Mouse (Mus musculus): Measurements from ENCODE around the gene Col11a1. TPM values are rescaled to one million over a fixed set of nuclear protein-coding genes. Genes with fewer than 3 reads are reported as not detected.

Col11a1 gene
- polyA plus RNA-seq, 1 experiment, result 0.25 TPM

DNA sequence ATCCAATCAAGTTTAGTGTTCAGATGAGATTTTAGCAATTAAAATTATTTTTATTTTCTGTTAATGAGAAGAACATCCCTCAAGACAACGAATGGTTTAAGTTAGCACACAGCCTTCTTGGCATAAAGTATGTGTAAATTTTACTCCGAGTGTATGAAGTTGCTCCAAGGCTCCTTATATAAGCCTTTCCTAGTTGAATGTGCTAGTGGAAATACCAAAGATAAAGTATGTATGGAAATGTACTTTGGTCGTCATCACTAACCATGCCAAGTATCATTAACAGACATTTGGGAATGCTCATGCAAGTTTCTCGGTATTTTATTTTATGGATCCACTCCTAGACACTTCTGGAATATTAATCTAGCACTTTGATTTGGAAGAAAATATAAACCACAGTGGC is 34.8 kb downstream of the Col11a1 start:
- Histone ChIP-seq H3K4me1 (ENCODE audit: control insufficient read depth, insufficient read depth, low read length) (no peaks in the 10 kb centered on the region), H3K27me3 (ENCODE audit: control insufficient read depth, insufficient read depth, low read length) (no peaks in the 10 kb centered on the region), H3K27ac (ENCODE audit: control insufficient read depth, insufficient read depth, low read depth, low read length) (no peak overlapping the region), H3K4me3 (ENCODE audit: control insufficient read depth, low read depth, low read length) (no peak overlapping the region), H3K36me3 (ENCODE audit: control insufficient read depth, insufficient read depth, low read length) (no peaks in the 10 kb centered on the region)
- TF ChIP-seq CTCF (IDR thresholded peaks at IDR 0.05; ENCODE audit: control insufficient read depth, insufficient read depth, insufficient replicate concordance, low read depth, low read length), result no peak
- TF ChIP-seq POLR2A (IDR thresholded peaks at IDR 0.05; ENCODE audit: control insufficient read depth, low read depth, low read length), result no peak

DNA sequence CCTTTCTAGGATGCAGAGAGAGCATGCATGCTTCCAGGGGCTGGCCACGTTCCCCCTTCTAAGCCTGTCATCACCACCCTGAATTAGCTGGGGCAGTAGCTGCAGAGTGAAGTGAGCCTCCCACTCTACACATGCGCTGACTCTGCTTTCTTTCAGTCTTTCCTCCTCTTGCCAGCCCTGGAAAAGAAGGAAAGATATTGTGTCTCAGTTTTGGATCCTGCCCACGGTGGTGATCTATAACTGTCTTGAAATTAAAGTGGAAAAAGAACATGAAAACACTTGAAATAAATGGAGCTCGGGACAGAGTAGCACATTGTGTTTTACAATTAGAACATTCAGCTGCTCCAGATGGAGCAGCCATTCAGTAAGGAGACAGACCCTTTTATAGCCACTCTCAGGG is 35.2 kb downstream of the Col11a1 start:
- no peak for TF ChIP-seq CTCF (IDR thresholded peaks at IDR 0.05; ENCODE audit: control insufficient read depth, insufficient read depth, insufficient replicate concordance, low read depth, low read length)
- no peak for TF ChIP-seq POLR2A (IDR thresholded peaks at IDR 0.05; ENCODE audit: control insufficient read depth, low read depth, low read length)
- no peaks in the 10 kb centered on the region for H3K27me3 ChIP-seq (ENCODE audit: control insufficient read depth, insufficient read depth, low read length)
- no peaks in the 10 kb centered on the region for H3K4me1 ChIP-seq (ENCODE audit: control insufficient read depth, insufficient read depth, low read length)
- no peak overlapping the region for H3K4me3 ChIP-seq (ENCODE audit: control insufficient read depth, low read depth, low read length)
- H3K27ac ChIP-seq (ENCODE audit: control insufficient read depth, insufficient read depth, low read depth, low read length), result no peak overlapping the region
- H3K36me3 ChIP-seq (ENCODE audit: control insufficient read depth, insufficient read depth, low read length), result no peaks in the 10 kb centered on the region

DNA sequence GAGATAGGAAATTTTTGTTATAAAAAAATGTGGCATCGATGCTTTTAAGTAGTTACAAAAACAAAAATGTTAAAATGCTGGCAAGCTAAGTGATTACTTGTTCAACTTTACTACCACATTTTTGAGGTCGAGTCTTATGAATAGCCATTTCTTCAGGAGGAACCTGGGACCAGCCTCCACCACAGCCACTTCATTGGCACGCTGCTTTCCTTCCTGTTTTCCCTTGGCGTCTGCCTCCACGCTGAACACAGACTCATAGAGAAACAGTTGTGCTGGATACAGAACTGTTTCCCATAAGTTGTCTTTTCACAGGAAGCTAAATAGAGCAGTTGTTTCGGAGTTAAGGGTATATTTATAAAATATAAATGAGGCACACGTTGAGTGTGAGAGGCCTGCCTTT is 69.0 kb downstream of the Col11a1 start:
- Histone ChIP-seq H3K4me1 (ENCODE audit: control insufficient read depth, insufficient read depth, low read length) (no peaks in the 10 kb centered on the region), H3K4me3 (ENCODE audit: control insufficient read depth, low read depth, low read length) (no peak overlapping the region), H3K27ac (ENCODE audit: control insufficient read depth, insufficient read depth, low read depth, low read length) (no peak overlapping the region), H3K27me3 (ENCODE audit: control insufficient read depth, insufficient read depth, low read length) (no peaks in the 10 kb centered on the region), H3K36me3 (ENCODE audit: control insufficient read depth, insufficient read depth, low read length) (no peaks in the 10 kb centered on the region)
- TF ChIP-seq POLR2A (IDR thresholded peaks at IDR 0.05; ENCODE audit: control insufficient read depth, low read depth, low read length) (no peak), CTCF (IDR thresholded peaks at IDR 0.05; ENCODE audit: control insufficient read depth, insufficient read depth, insufficient replicate concordance, low read depth, low read length) (no peak)

DNA sequence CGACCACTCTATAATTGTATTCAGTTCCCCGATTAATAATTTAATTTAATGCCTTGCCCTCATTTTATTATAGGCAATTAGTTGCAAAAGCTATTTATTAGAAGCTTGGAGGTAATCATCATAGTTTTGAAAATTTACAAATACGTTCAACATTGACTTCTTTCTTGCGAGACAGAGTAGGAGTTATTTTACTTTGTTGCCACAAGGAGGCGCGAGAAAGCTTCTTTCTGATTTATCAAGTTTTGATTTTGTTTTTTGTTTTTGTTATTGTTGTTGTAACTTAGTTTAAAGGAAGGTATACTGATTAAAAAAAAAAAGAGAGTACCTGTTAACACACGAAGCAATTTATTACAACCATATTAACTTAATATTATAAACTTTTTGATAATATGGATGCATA is 76.8 kb downstream of the Col11a1 start:
- Histone ChIP-seq H3K36me3 (ENCODE audit: control insufficient read depth, insufficient read depth, low read length) (no peaks in the 10 kb centered on the region), H3K27ac (ENCODE audit: control insufficient read depth, insufficient read depth, low read depth, low read length) (no peak overlapping the region), H3K4me1 (ENCODE audit: control insufficient read depth, insufficient read depth, low read length) (no peaks in the 10 kb centered on the region), H3K27me3 (ENCODE audit: control insufficient read depth, insufficient read depth, low read length) (no peaks in the 10 kb centered on the region), H3K4me3 (ENCODE audit: control insufficient read depth, low read depth, low read length) (no peak overlapping the region)
- no peak for TF ChIP-seq CTCF (IDR thresholded peaks at IDR 0.05; ENCODE audit: control insufficient read depth, insufficient read depth, insufficient replicate concordance, low read depth, low read length)
- no peak for TF ChIP-seq POLR2A (IDR thresholded peaks at IDR 0.05; ENCODE audit: control insufficient read depth, low read depth, low read length)

DNA sequence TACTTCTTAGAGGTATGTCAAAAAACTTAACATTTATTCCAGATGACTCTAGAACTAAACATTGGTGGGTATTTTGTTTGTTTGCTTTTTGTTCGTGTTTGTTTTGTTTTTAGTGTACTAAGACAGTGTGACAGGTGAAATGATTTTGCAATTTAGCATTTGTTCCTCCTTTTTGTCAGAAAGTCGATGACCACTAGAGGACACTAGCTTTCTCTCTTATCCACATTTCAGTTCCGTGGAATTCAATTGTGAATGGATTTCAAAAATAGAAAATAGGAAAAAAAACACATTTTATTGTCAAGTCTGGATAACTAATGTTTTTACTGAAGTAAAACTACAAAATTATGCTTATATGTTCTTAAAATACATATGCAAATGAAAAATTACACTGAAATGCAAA is 116.8 kb downstream of the Col11a1 start:
- Histone ChIP-seq H3K4me1 (ENCODE audit: control insufficient read depth, insufficient read depth, low read length) (no peaks in the 10 kb centered on the region), H3K4me3 (ENCODE audit: control insufficient read depth, low read depth, low read length) (no peak overlapping the region), H3K27me3 (ENCODE audit: control insufficient read depth, insufficient read depth, low read length) (no peaks in the 10 kb centered on the region), H3K27ac (ENCODE audit: control insufficient read depth, insufficient read depth, low read depth, low read length) (no peak overlapping the region), H3K36me3 (ENCODE audit: control insufficient read depth, insufficient read depth, low read length) (no peaks in the 10 kb centered on the region)
- TF ChIP-seq POLR2A (IDR thresholded peaks at IDR 0.05; ENCODE audit: control insufficient read depth, low read depth, low read length) (no peak), CTCF (IDR thresholded peaks at IDR 0.05; ENCODE audit: control insufficient read depth, insufficient read depth, insufficient replicate concordance, low read depth, low read length) (no peak)

DNA sequence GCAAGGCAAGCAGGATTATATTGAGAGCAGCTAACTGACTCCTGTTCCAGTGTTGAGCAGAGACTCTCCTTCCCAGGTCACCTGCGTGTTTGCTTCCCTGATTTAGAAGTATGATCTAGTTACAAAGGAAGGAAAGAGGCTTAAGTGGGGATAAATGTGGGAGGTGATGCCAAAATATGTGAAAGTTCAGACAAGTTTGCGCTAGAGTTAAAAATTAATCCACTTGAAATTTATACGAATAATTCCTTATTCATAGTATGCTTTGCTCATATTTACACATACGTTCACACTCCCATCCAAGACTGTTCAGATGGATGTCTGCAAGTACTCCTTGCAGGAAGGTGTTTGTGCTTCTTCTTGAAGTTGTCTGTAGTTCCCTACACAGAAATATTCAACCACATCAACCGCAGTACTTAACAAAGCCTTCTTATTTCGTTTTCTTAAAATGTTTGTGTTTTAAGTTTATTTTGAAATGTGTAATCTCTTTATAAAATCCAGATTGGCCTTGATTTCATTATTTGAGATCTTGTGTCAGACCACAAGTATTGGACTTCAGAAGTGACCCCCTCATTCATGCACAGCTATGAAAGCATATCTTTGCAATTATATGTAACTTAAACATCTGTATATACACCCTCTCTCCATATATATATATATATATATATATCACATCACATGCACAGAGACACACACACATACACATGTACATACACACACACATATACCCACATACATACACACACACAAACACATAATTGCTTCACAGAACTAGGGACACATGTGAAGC is 167.8 kb downstream of the Col11a1 start:
- Histone ChIP-seq H3K4me3 (ENCODE audit: control insufficient read depth, low read depth, low read length) (no peak overlapping the region), H3K36me3 (ENCODE audit: control insufficient read depth, insufficient read depth, low read length) (no peaks in the 10 kb centered on the region), H3K27me3 (ENCODE audit: control insufficient read depth, insufficient read depth, low read length) (no peaks in the 10 kb centered on the region), H3K27ac (ENCODE audit: control insufficient read depth, insufficient read depth, low read depth, low read length) (no peak overlapping the region), H3K4me1 (ENCODE audit: control insufficient read depth, insufficient read depth, low read length) (no peaks in the 10 kb centered on the region)
- TF ChIP-seq CTCF (IDR thresholded peaks at IDR 0.05; ENCODE audit: control insufficient read depth, insufficient read depth, insufficient replicate concordance, low read depth, low read length), result no peak

DNA sequence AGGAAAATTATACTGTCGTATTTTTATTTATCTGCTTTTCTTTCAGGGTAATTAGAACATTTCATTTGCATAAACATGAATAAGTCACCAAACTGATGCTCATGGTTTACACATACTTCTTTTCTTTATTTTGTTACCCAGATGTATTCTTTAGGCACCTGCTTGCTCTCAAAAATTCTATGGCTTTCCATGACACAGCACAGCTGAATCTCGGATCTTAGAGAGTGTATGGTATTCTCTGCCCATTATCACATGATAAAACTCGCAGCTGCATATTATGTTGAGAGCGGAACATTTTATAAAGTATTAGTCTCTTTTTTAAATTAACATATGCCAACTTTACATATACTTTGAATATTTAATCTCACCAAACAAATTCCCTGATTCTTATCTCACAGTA is 181.9 kb downstream of the Col11a1 start:
- Histone ChIP-seq H3K27ac (ENCODE audit: control insufficient read depth, insufficient read depth, low read depth, low read length) (no peak overlapping the region), H3K27me3 (ENCODE audit: control insufficient read depth, insufficient read depth, low read length) (no peaks in the 10 kb centered on the region), H3K4me1 (ENCODE audit: control insufficient read depth, insufficient read depth, low read length) (no peaks in the 10 kb centered on the region), H3K36me3 (ENCODE audit: control insufficient read depth, insufficient read depth, low read length) (no peaks in the 10 kb centered on the region), H3K4me3 (ENCODE audit: control insufficient read depth, low read depth, low read length) (no peak overlapping the region)
- TF ChIP-seq POLR2A (IDR thresholded peaks at IDR 0.05; ENCODE audit: control insufficient read depth, low read depth, low read length) (no peak), CTCF (IDR thresholded peaks at IDR 0.05; ENCODE audit: control insufficient read depth, insufficient read depth, insufficient replicate concordance, low read depth, low read length) (no peak)
